15 mouse cellular contexts compared by ENCODE assay signal in genomic region chr1:92055149-92055548, GRCm38 (mm10).
DNase-seq lines count a peak whose midpoint lies in the region; ATAC-seq and TF ChIP-seq lines count a peak whose summit lies in the region.
"Had no signal": no experiment of that assay in that cellular context is flagged by ENCODE, and none has a peak within 500 bp of the region (broad histone marks: within the 10 kb centered on the region; RNA-seq: fewer than 3 reads in every experiment).

No protein-coding gene starts in this region.

- no peak for ATAC-seq in hindbrain, embryonic 12.5 days (ENCODE audit: low FRiP score)
- no peak for ATAC-seq in liver, postnatal 0 days
- peak; percentile 56; the same call in 1 of the 2 replicates for ATAC-seq in intestine, embryonic 16.5 days
- ATAC-seq: forebrain, embryonic 15.5 days had no signal

- TF ChIP-seq CTCF in liver, adult 2 months (IDR thresholded peaks at IDR 0.05; ENCODE audit: low read depth, low read length), result no peak
- TF ChIP-seq CTCF in liver, postnatal 0 days (IDR thresholded peaks at IDR 0.05; ENCODE audit: low read depth), result no peak

- WGBS in hindbrain, embryonic 10.5 days, result 69% methylated on average over 2 of the region's 2 CpGs
- WGBS in hindbrain, embryonic 12.5 days, result 60% methylated on average over 2 of the region's 2 CpGs
- 14% methylated on average over 2 of the region's 2 CpGs for WGBS in liver, adult 2 months
- WGBS in liver, postnatal 0 days (ENCODE audit: insufficient replicate concordance), result 18% methylated on average over 2 of the region's 2 CpGs
- WGBS in intestine, embryonic 16.5 days, result 23% methylated on average over 2 of the region's 2 CpGs

- H3K4me3 ChIP-seq in hindbrain, embryonic 10.5 days, result no peak overlapping the region
- no peak overlapping the region for H3K4me3 ChIP-seq in hindbrain, embryonic 12.5 days
- H3K4me3 ChIP-seq in liver, adult 2 months (ENCODE audit: insufficient read depth, low read depth, low read length), result no peak overlapping the region
- H3K4me3 ChIP-seq in liver, postnatal 0 days (ENCODE audit: low read depth, low read length), result no peak overlapping the region
- H3K4me3 ChIP-seq in intestine, embryonic 16.5 days (ENCODE audit: low read length), result no peak overlapping the region
- H3K4me3 ChIP-seq: embryonic facial prominence, embryonic 12.5 days; forebrain, embryonic 15.5 days; hindbrain, embryonic 15.5 days; neural tube, embryonic 12.5 days had no signal

- intact Hi-C loops in heart, postnatal 10 days (cut with DNase I), result no loop called here

- no peak for TF ChIP-seq EP300 in liver, postnatal 0 days (IDR thresholded peaks at IDR 0.05; ENCODE audit: low read depth)

- peaks cover 4% of the 10 kb centered on the region; the same call in 1 of the 2 replicates for H3K79me2 ChIP-seq in liver, adult 2 months (ENCODE audit: control insufficient read depth, insufficient read depth, low read length)

- H3K4me2 ChIP-seq in hindbrain, embryonic 12.5 days (replicated peaks), result no peak overlapping the region
- no peak overlapping the region for H3K4me2 ChIP-seq in liver, postnatal 0 days (ENCODE audit: low read depth, low read length)
- H3K4me2 ChIP-seq in intestine, embryonic 16.5 days (ENCODE audit: low read depth, low read length), result no peak overlapping the region
- H3K4me2 ChIP-seq: embryonic facial prominence, embryonic 12.5 days; forebrain, embryonic 15.5 days; hindbrain, embryonic 15.5 days; neural tube, embryonic 12.5 days had no signal

- TF ChIP-seq POLR2A in liver, adult 2 months (IDR thresholded peaks at IDR 0.05; ENCODE audit: extremely low read depth, insufficient read depth, low read length), result no peak

- no peak overlapping the region for H3K9ac ChIP-seq in hindbrain, embryonic 12.5 days
- no peak overlapping the region for H3K9ac ChIP-seq in liver, adult 2 months (ENCODE audit: low read depth, low read length)
- no peak overlapping the region for H3K9ac ChIP-seq in liver, postnatal 0 days (replicated peaks)
- no peak overlapping the region for H3K9ac ChIP-seq in intestine, embryonic 16.5 days (ENCODE audit: low read depth, low read length)
- H3K9ac ChIP-seq: embryonic facial prominence, embryonic 12.5 days; forebrain, embryonic 15.5 days; hindbrain, embryonic 15.5 days; neural tube, embryonic 12.5 days had no signal

- H3K9me3 ChIP-seq in hindbrain, embryonic 10.5 days, result no peaks in the 10 kb centered on the region
- H3K9me3 ChIP-seq in hindbrain, embryonic 12.5 days (replicated peaks), result no peaks in the 10 kb centered on the region
- no peaks in the 10 kb centered on the region for H3K9me3 ChIP-seq in liver, postnatal 0 days (ENCODE audit: low read length)
- no peaks in the 10 kb centered on the region for H3K9me3 ChIP-seq in intestine, embryonic 16.5 days (ENCODE audit: control insufficient read depth, low read length)
- H3K9me3 ChIP-seq: embryonic facial prominence, embryonic 12.5 days; forebrain, embryonic 15.5 days; hindbrain, embryonic 15.5 days; neural tube, embryonic 12.5 days had no signal

- DNase-seq in heart, adult 11 months, result peak; percentile 90
- DNase-seq in heart, postnatal 10 days, result no peak
- DNase-seq in hindbrain, embryonic 10.5 days (ENCODE audit: low spot score), result no peak
- DNase-seq in liver, adult 2 months (ENCODE audit: extremely low read depth, low read depth, low spot score), result peak; percentile 39
- no peak for DNase-seq in liver, postnatal 0 days
- DNase-seq in natural killer cell, adult 2 months (ENCODE audit: low spot score in 2 of 2), result no peak
- DNase-seq: cerebellum, adult 9-10 months; thymus, adult 2 months had no signal

- H3K36me3 ChIP-seq in hindbrain, embryonic 10.5 days, result no peaks in the 10 kb centered on the region
- H3K36me3 ChIP-seq in hindbrain, embryonic 12.5 days, result no peaks in the 10 kb centered on the region
- H3K36me3 ChIP-seq in liver, adult 2 months (ENCODE audit: control insufficient read depth, insufficient read depth, low read length), result no peaks in the 10 kb centered on the region
- no peaks in the 10 kb centered on the region for H3K36me3 ChIP-seq in liver, postnatal 0 days (replicated peaks; ENCODE audit: insufficient read depth, low read length)
- no peaks in the 10 kb centered on the region for H3K36me3 ChIP-seq in intestine, embryonic 16.5 days (ENCODE audit: control insufficient read depth, insufficient read depth, low read length)
- H3K36me3 ChIP-seq: embryonic facial prominence, embryonic 12.5 days; forebrain, embryonic 15.5 days; hindbrain, embryonic 15.5 days; neural tube, embryonic 12.5 days had no signal

- H3K27me3 ChIP-seq in hindbrain, embryonic 10.5 days (ENCODE audit: insufficient read depth, poor library complexity, severe bottlenecking), result no peaks in the 10 kb centered on the region
- no peaks in the 10 kb centered on the region for H3K27me3 ChIP-seq in hindbrain, embryonic 12.5 days
- no peaks in the 10 kb centered on the region for H3K27me3 ChIP-seq in liver, adult 2 months (ENCODE audit: control insufficient read depth, insufficient read depth, low read length)
- H3K27me3 ChIP-seq in liver, postnatal 0 days (ENCODE audit: insufficient read depth, low read length), result no peaks in the 10 kb centered on the region
- H3K27me3 ChIP-seq in intestine, embryonic 16.5 days (replicated peaks; ENCODE audit: control insufficient read depth, insufficient read depth, low read length), result no peaks in the 10 kb centered on the region
- H3K27me3 ChIP-seq: embryonic facial prominence, embryonic 12.5 days; forebrain, embryonic 15.5 days; hindbrain, embryonic 15.5 days; neural tube, embryonic 12.5 days had no signal

- H3K4me1 ChIP-seq in hindbrain, embryonic 10.5 days (replicated peaks), result peaks cover 29% of the 10 kb centered on the region
- H3K4me1 ChIP-seq in hindbrain, embryonic 12.5 days, result peaks cover 13% of the 10 kb centered on the region; the same call in 1 of the 2 replicates
- H3K4me1 ChIP-seq in liver, adult 2 months (ENCODE audit: control insufficient read depth, insufficient read depth, low read length), result peaks cover 8% of the 10 kb centered on the region; the same call in 1 of the 2 replicates
- H3K4me1 ChIP-seq in liver, postnatal 0 days (ENCODE audit: insufficient read depth), result peaks cover 8% of the 10 kb centered on the region
- H3K4me1 ChIP-seq in intestine, embryonic 16.5 days (ENCODE audit: control insufficient read depth, insufficient read depth, low read length), result peaks cover 14% of the 10 kb centered on the region

- H3K27ac ChIP-seq in hindbrain, embryonic 10.5 days, result 0 out of 2 replicates have a peak overlapping the region, but pooled peaks have one; percentile 29
- no peak overlapping the region for H3K27ac ChIP-seq in hindbrain, embryonic 12.5 days
- H3K27ac ChIP-seq in liver, adult 2 months (replicated peaks; ENCODE audit: insufficient read depth, low read depth, low read length), result no peak overlapping the region
- no peak overlapping the region for H3K27ac ChIP-seq in liver, postnatal 0 days (ENCODE audit: low read depth)
- no peak overlapping the region for H3K27ac ChIP-seq in intestine, embryonic 16.5 days (ENCODE audit: low read length)
- H3K27ac ChIP-seq: embryonic facial prominence, embryonic 12.5 days; forebrain, embryonic 15.5 days; hindbrain, embryonic 15.5 days; kidney, postnatal 0 days; neural tube, embryonic 12.5 days had no signal

Comparison
In these comparisons a context has a peak if more than half of its experiments do, and no peak if none do; other contexts are left out.
1. DNase-seq: peak in heart, adult 11 months (single experiment) and liver, adult 2 months (single experiment); none in heart, postnatal 10 days (0 of 2), hindbrain, embryonic 10.5 days (single experiment), liver, postnatal 0 days (single experiment) and natural killer cell, adult 2 months (0 of 2).